Mouse (Mus musculus) forebrain, embryonic 14.5 days (tissue): ENCODE results near the gene Zfp454. TPM values are rescaled to one million over a fixed set of nuclear protein-coding genes. Genes with fewer than 3 reads are reported as not detected.
A peak's percentile ranks its signal among the peaks of the same experiment; 100 is the strongest.

Experiments used
- ATAC-seq: fragments of 200-750 bp; cut with Nextera tagmentation; 2 replicates; pipeline ENCODE4 v1.8.0; 2017; ENCODE audit warnings: mild to moderate bottlenecking, moderate library complexity
- DNase-seq: peaks from one replicate; pipeline ENCODE4 v3.0.0-alpha.2; 2015; ENCODE audit warnings: low spot score
- H3K27ac ChIP-seq: fragments of 300-500 bp; sonication (generic); 2 replicates; pipeline ENCODE4 v1.5.1; 2014; ENCODE audit warnings: low read depth, mild to moderate bottlenecking, control low read depth, low read length, moderate library complexity
- H3K27me3 ChIP-seq: fragments of 300-500 bp; sonication (generic); replicated peaks from 2 replicates; pipeline ENCODE4 v1.6.1; 2014; ENCODE audit warnings: low read length, control low read depth, mixed read lengths; ENCODE audit not compliant: control insufficient read depth, insufficient read depth
- H3K36me3 ChIP-seq: fragments of 300-500 bp; sonication (generic); 2 replicates; pipeline ENCODE4 v1.6.1; 2014; ENCODE audit warnings: low read length, control low read depth; ENCODE audit not compliant: control insufficient read depth, insufficient read depth
- H3K4me1 ChIP-seq: fragments of 300-500 bp; sonication (generic); 2 replicates; pipeline ENCODE4 v1.6.1; 2014; ENCODE audit warnings: antibody characterized with exemption, low read length, control low read depth; ENCODE audit not compliant: control insufficient read depth, insufficient read depth
- H3K4me2 ChIP-seq: fragments of 300-500 bp; sonication (generic); 2 replicates; pipeline ENCODE4 v1.6.1; 2014; ENCODE audit warnings: mild to moderate bottlenecking, control low read depth, low read length
- H3K4me3 ChIP-seq: fragments of 300-500 bp; sonication (generic); 2 replicates; pipeline ENCODE4 v1.5.1; 2014; ENCODE audit warnings: low read depth, low read length, control low read depth
- H3K9ac ChIP-seq: fragments of 300-500 bp; sonication (generic); 2 replicates; pipeline ENCODE4 v1.6.1; 2014; ENCODE audit warnings: mild to moderate bottlenecking, low read length, control low read depth, moderate library complexity
- H3K9me3 ChIP-seq: fragments of 300-500 bp; sonication (generic); replicated peaks from 2 replicates; pipeline ENCODE4 v1.6.1; 2016; ENCODE audit warnings: low read length, control low read depth, mixed read lengths; ENCODE audit not compliant: control insufficient read depth
- WGBS: fragments of 180-500 bp; shearing (Covaris S2); extraction: QIAGEN DNeasy Blood & Tissue Kit; methylation state at CpG from one replicate; pipeline ENCODE4 v1.1.7; 2014; 5-methylcytosine and 5-hydroxymethylcytosine counted together
- polyA plus RNA-seq: library from polyadenylated mRNA; unstranded; fragments of >200 nt; fragmentation: Nextera tagmentation; extraction: Ambion mirVana; gene quantifications from 2 replicates; pipeline ENCODE4 v1.2.1, GENCODE M21; 2014

Gene Zfp454
- polyA plus RNA-seq = 17.7 and 18.4 TPM in 2 replicates

GRCm38 (mm10) chr11:50887390-50888128 is at the start of gene Zfp454:
Gene Zfp454 (minus strand): TSS chr11:50887651.
- peaks cover 24% of the 10 kb centered on the region for H3K36me3 ChIP-seq
- 5% methylated on average over 26 of the region's 26 CpGs for WGBS
- ATAC-seq (peak; percentile 99), DNase-seq (peak; percentile 99)
- peak within 1 kb of the TSS; percentile 50 for H3K4me3 ChIP-seq
- H3K27ac ChIP-seq = peak within 1 kb of the TSS; percentile 76
- no peaks in the 10 kb centered on the region for H3K9me3 ChIP-seq
- H3K4me2 ChIP-seq = peak within 1 kb of the TSS; percentile 81
- peaks cover 10% of the 10 kb centered on the region for H3K4me1 ChIP-seq
- peak within 1 kb of the TSS; percentile 73 for H3K9ac ChIP-seq
- no peaks in the 10 kb centered on the region for H3K27me3 ChIP-seq

- H3K36me3 ChIP-seq = no peaks in the 10 kb centered on the region
- DNase-seq (no peak), ATAC-seq (peak; percentile 42)
- H3K4me3 ChIP-seq = no peak overlapping the region
- H3K27ac ChIP-seq = no peak overlapping the region
- H3K9me3 ChIP-seq = no peaks in the 10 kb centered on the region
- no peak overlapping the region for H3K9ac ChIP-seq
- H3K4me1 ChIP-seq = 0 out of 2 replicates have a peak, but pooled peaks cover 2% of the 10 kb centered on the region
- 80% methylated on average over 1 of the region's 1 CpGs for WGBS
- H3K4me2 ChIP-seq = peak overlapping the region; percentile 70
- H3K27me3 ChIP-seq = no peaks in the 10 kb centered on the region
Observed at GRCm38 (mm10) chr11:50932040-50932439, 44.6 kb upstream of the Zfp454 start.

DNA sequence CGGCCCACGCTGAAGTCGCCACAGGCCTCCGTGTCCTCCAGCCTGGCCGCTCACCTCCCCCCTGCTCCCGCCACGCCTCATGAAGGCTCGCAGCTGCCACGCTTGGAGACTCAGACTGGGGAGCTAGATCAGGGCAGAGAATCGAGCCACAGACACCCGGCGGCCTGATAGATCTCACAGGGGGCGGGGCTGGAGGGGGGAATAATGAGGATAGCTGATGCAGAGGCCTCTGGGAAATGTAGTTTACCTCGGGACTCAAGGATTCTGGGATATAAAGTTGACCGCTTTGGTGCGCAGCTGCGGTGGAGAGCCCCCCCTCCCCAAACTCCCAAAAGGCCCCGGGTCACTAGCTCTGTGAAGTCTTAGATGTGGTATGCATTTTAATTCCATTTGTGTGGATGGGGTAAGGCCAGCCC is 44.0 kb upstream of the Zfp454 start, which contains the start of gene Zfp354b:
Gene Zfp354b, minus strand, starts transcription at position 183 of the 416 bp plus-strand sequence.
- peak; percentile 97 for ATAC-seq
- Histone ChIP-seq H3K9ac (peak within 1 kb of the TSS; percentile 74), H3K27ac (0 out of 2 replicates have a peak within 1 kb of the TSS, but pooled peaks have one; percentile 36), H3K4me3 (peak within 1 kb of the TSS; percentile 56), H3K4me2 (peak within 1 kb of the TSS; percentile 70), H3K27me3 (no peaks in the 10 kb centered on the region), H3K4me1 (0 out of 2 replicates have a peak, but pooled peaks cover 2% of the 10 kb centered on the region), H3K36me3 (no peaks in the 10 kb centered on the region), H3K9me3 (no peaks in the 10 kb centered on the region)
- peak; percentile 97 for DNase-seq
- WGBS = under 1% methylated on average over 18 of the region's 18 CpGs

GRCm38 (mm10) chr11:50931021-50931420 is 43.6 kb upstream of the Zfp454 start:
- no peaks in the 10 kb centered on the region for H3K36me3 ChIP-seq
- ATAC-seq (peak; percentile 57), DNase-seq (no peak)
- 0 out of 2 replicates have a peak overlapping the region, but pooled peaks have one; percentile 36 for H3K27ac ChIP-seq
- H3K4me3 ChIP-seq = peak overlapping the region; percentile 56
- H3K27me3 ChIP-seq = no peaks in the 10 kb centered on the region
- peak overlapping the region; percentile 74 for H3K9ac ChIP-seq
- peak overlapping the region; percentile 70 for H3K4me2 ChIP-seq
- H3K4me1 ChIP-seq = 0 out of 2 replicates have a peak, but pooled peaks cover 2% of the 10 kb centered on the region
- 2% methylated on average over 16 of the region's 16 CpGs for WGBS
- H3K9me3 ChIP-seq = no peaks in the 10 kb centered on the region

DNA sequence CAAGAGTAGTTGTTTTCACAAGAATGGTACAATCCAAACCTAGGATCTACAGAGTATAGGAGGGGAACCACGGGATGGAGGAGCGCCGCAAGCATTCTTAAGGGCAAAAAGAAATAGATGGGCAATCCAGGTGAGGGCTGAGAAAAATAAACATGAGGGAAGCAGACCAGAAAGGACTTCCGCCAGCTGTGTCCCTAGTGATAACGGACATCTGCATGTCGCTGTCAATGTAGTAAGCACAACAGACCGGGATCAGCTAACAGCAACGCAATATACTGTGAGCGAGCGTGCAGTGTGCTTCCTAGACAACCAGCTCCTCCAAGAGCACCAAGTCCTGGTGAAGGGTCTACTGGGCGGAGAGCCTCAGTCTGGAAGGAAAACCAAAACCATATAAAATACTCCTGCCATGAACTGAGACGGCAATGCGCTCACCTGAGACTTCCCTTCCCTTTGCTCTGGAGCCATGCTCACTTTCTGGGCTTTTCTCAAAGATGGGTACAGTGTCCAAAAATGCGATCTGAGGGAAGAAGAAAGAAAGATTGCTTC is 43.1 kb upstream of the Zfp454 start:
- WGBS = 40% methylated on average over 14 of the region's 14 CpGs
- ATAC-seq = no peak

DNA sequence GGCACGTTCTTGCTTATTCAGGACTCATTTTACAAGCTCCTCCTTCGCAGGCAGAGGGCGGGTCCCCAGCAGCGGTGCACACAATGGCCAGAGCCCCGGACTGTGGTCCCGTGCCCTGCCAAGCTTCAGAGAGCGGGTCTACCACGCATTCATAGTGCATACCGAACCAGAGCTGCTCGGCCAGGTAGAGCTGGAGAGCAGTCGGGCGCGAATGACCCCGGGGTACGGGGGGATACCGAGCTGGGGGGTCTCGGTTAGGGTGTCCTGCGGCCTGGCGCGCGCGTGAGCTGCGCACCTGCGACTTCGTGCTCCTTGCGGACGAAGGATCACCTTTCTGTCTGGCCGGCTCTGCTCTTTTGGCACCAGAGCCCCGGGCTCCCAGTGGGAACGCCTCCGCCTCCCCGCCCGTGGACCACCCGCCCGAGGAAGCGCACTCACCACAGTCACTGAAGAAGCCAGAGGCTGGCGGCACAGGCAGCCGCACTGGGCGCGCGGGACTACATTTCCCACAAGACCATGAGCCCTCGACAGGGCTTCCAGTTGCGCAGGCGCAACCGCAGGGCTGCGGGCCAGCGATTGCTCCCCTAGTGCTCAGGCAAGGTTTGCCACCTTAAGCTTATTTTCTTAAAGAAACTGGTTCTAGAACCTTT is 28.3 kb upstream of the Zfp454 start, which contains the start of gene Zfp2:
Gene Zfp2, minus strand, starts transcription at position 495 of the 650 bp plus-strand sequence.
- H3K4me2 ChIP-seq = peak within 1 kb of the TSS; percentile 43
- H3K9ac ChIP-seq = peak within 1 kb of the TSS; percentile 96
- H3K4me1 ChIP-seq = no peaks in the 10 kb centered on the region
- DNase-seq (peak; percentile 98), ATAC-seq (peak; percentile 99)
- H3K27me3 ChIP-seq = no peaks in the 10 kb centered on the region
- under 1% methylated on average over 45 of the region's 47 CpGs for WGBS
- peaks cover 14% of the 10 kb centered on the region for H3K36me3 ChIP-seq
- H3K9me3 ChIP-seq = peaks cover 10% of the 10 kb centered on the region; the same call in 1 of the 2 replicates
- peak within 1 kb of the TSS; percentile 84 for H3K4me3 ChIP-seq
- peak within 1 kb of the TSS; percentile 87 for H3K27ac ChIP-seq

More for the DNA sequence above, 43.1 kb upstream of the Zfp454 start:
- H3K9me3 ChIP-seq = no peaks in the 10 kb centered on the region
- peak overlapping the region; percentile 74 for H3K9ac ChIP-seq
- 0 out of 2 replicates have a peak, but pooled peaks cover 2% of the 10 kb centered on the region for H3K4me1 ChIP-seq
- H3K4me2 ChIP-seq = peak overlapping the region; percentile 70
- peak overlapping the region; percentile 56 for H3K4me3 ChIP-seq
- no peak overlapping the region for H3K27ac ChIP-seq
- no peaks in the 10 kb centered on the region for H3K27me3 ChIP-seq
- peak; percentile 19 for DNase-seq
- H3K36me3 ChIP-seq = no peaks in the 10 kb centered on the region

- WGBS = 89% methylated on average over 3 of the region's 3 CpGs
- Histone ChIP-seq H3K4me2 (peak overlapping the region; percentile 43; the same call in 1 of the 2 replicates), H3K36me3 (peaks cover 28% of the 10 kb centered on the region), H3K9me3 (peaks cover 16% of the 10 kb centered on the region; the same call in 1 of the 2 replicates), H3K4me1 (no peaks in the 10 kb centered on the region), H3K27ac (no peak overlapping the region), H3K27me3 (no peaks in the 10 kb centered on the region), H3K4me3 (no peak overlapping the region), H3K9ac (no peak overlapping the region)
- ATAC-seq (no peak), DNase-seq (no peak)
Observed at GRCm38 (mm10) chr11:50914461-50914860, 27.0 kb upstream of the Zfp454 start.

DNA sequence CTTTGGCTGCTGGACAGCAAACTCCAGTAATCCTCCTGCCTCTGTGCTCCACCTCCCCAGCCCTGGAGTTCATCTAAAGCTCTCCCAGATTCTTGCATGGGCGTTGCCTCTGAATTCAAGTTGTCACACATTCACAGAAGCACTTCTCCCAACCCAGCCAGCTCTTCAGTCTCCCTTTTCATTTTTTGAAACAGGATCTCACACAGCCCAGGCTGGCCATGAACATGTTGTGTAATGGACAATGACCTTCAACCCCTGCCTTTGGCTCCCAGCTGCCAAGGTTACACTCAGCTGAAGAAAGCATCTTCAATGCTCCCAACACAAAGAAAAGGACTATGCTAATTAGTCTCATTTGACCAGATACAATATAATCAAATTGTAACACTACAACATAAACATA is 25.9 kb upstream of the Zfp454 start:
- no peaks in the 10 kb centered on the region for H3K27me3 ChIP-seq
- no peak overlapping the region for H3K27ac ChIP-seq
- ATAC-seq (no peak), DNase-seq (no peak)
- WGBS = 74% methylated on average over 1 of the region's 1 CpGs
- H3K9me3 ChIP-seq = peaks cover 22% of the 10 kb centered on the region; the same call in 1 of the 2 replicates
- no peak overlapping the region for H3K4me3 ChIP-seq
- no peaks in the 10 kb centered on the region for H3K4me1 ChIP-seq
- H3K36me3 ChIP-seq = peaks cover 39% of the 10 kb centered on the region
- no peak overlapping the region for H3K9ac ChIP-seq
- no peak overlapping the region for H3K4me2 ChIP-seq
